Mouse (Mus musculus) liver, adult 2 months (tissue): ENCODE data around the gene Sytl1. TPM values are rescaled to one million over a fixed set of nuclear protein-coding genes. Genes with fewer than 3 reads are reported as not detected.

Experiments
- DNase-seq: peaks from one replicate; pipeline ENCODE4 v3.0.0-alpha.2; 2011; ENCODE audit warnings: low read depth, low spot score; ENCODE audit errors: extremely low read depth
- H3K27ac ChIP-seq: fragments of 200-500 bp; replicated peaks from 2 replicates; pipeline ENCODE4 v1.5.1; 2012; ENCODE audit warnings: low read depth, mild to moderate bottlenecking, control low read depth, inconsistent platforms, low read length; ENCODE audit not compliant: insufficient read depth
- H3K27me3 ChIP-seq: fragments of 200-500 bp; 2 replicates; pipeline ENCODE4 v1.6.1; 2012; ENCODE audit warnings: mild to moderate bottlenecking, moderate library complexity, low read length, inconsistent platforms; ENCODE audit not compliant: control insufficient read depth, insufficient read depth
- H3K36me3 ChIP-seq: fragments of 200-500 bp; 2 replicates; pipeline ENCODE4 v1.6.1; 2012; ENCODE audit warnings: low read length, inconsistent platforms; ENCODE audit not compliant: control insufficient read depth, insufficient read depth
- H3K4me1 ChIP-seq: fragments of 200-500 bp; 2 replicates; pipeline ENCODE4 v1.6.1; 2011; ENCODE audit warnings: low read length; ENCODE audit not compliant: control insufficient read depth, insufficient read depth
- H3K4me3 ChIP-seq: fragments of 200-500 bp; 2 replicates; pipeline ENCODE4 v1.5.1; 2011; ENCODE audit warnings: low read depth, mild to moderate bottlenecking, control low read depth, low read length, moderate library complexity; ENCODE audit not compliant: insufficient read depth
- H3K79me2 ChIP-seq: fragments of 200-500 bp; 2 replicates; pipeline ENCODE4 v1.6.1; 2012; ENCODE audit warnings: inconsistent platforms, mild to moderate bottlenecking, low read length, moderate library complexity; ENCODE audit not compliant: control insufficient read depth, insufficient read depth
- H3K9ac ChIP-seq: fragments of 200-500 bp; 2 replicates; pipeline ENCODE4 v1.6.1; 2012; ENCODE audit warnings: low read depth, mild to moderate bottlenecking, control low read depth, inconsistent platforms, low read length
- CTCF ChIP-seq: fragments of 200-500 bp; IDR thresholded peaks from 2 replicates; pipeline ENCODE4 v1.5.1; 2011; ENCODE audit warnings: low read depth, low read length, control low read depth
- POLR2A ChIP-seq: fragments of 200-500 bp; IDR thresholded peaks from 2 replicates; pipeline ENCODE4 v1.6.1; 2011; ENCODE audit warnings: low read length, control low read depth; ENCODE audit not compliant: insufficient read depth; ENCODE audit errors: extremely low read depth
- whole genome bisulfite sequencing: fragments of 180-500 bp; shearing (Covaris S2); methylation state at CpG from one replicate; pipeline ENCODE4 v1.1.7; 2018; 5-methylcytosine and 5-hydroxymethylcytosine counted together
- polyA plus RNA-seq: library from polyadenylated mRNA; depleted of rRNA; stranded (reverse); fragments of >200 nt; gene quantifications from 2 replicates; pipeline ENCODE4 v1.2.3, GENCODE M21; 2012; rRNA removed
- total RNA-seq: library from RNA; depleted of rRNA; stranded (reverse); fragments of >200 nt; gene quantifications from 2 replicates; pipeline ENCODE4 v1.2.3, GENCODE M21; 2014; rRNA removed

Gene Sytl1
- total and polyA plus RNA-seq, 2 experiments: 2.9 to 4.2 TPM

DNA sequence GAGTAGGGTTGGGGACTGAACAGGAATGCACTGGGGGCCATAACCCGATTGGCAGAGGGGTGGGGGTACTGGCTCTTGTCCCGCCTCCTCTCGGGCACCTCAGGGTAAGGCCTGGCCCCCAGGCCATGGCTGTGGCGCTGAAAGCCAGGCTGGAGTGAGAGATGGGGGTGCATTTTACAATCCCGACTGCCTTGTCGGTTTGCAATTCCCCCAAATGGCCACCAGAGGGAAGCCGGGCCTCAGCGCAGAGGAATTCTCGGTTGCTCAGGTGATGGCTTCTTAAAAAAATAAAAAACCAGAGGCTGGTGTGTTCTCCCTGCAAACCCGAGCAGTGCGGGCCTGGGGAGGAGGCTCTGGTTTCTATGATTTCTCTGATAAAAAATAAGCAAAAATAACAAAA is 53.5 kb downstream of the Sytl1 start:
- Histone ChIP-seq H3K27ac (no peak overlapping the region), H3K4me1 (peaks cover 4% of the 10 kb centered on the region), H3K4me3 (no peak overlapping the region), H3K27me3 (no peaks in the 10 kb centered on the region; the same call in 1 of the 2 replicates), H3K36me3 (no peaks in the 10 kb centered on the region), H3K79me2 (no peaks in the 10 kb centered on the region), H3K9ac (no peak overlapping the region)
- peak; percentile 34 for DNase-seq
- TF ChIP-seq CTCF (peak; percentile 90), POLR2A (no peak)
- 6% methylated on average over 11 of the region's 11 CpGs for WGBS

DNA sequence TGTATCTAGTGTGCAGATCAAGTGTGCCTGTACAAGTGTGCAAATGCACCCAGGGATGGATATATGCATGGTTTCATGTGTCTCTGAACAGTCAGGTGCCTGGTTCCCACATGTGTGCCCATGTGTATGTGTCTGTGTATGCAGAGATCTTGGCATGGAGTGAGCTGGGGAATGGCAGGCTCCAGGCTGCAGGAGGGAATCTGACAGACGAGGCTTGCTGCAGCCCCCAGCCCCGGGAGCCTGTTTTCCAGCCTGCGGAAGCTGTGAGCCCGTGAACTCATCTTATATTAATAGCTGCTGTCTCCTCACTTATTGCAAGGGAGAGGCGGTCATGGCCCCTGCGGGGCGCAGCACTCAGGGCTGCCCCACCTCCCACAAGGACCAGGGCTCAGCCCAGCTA is 58.5 kb downstream of the Sytl1 start:
- Histone ChIP-seq H3K9ac (no peak overlapping the region), H3K4me1 (no peaks in the 10 kb centered on the region), H3K36me3 (no peaks in the 10 kb centered on the region), H3K79me2 (no peaks in the 10 kb centered on the region), H3K27me3 (no peaks in the 10 kb centered on the region), H3K27ac (no peak overlapping the region), H3K4me3 (no peak overlapping the region)
- 76% methylated on average over 7 of the region's 7 CpGs for WGBS
- no peak for DNase-seq
- no peak for TF ChIP-seq POLR2A
- no peak for TF ChIP-seq CTCF

DNA sequence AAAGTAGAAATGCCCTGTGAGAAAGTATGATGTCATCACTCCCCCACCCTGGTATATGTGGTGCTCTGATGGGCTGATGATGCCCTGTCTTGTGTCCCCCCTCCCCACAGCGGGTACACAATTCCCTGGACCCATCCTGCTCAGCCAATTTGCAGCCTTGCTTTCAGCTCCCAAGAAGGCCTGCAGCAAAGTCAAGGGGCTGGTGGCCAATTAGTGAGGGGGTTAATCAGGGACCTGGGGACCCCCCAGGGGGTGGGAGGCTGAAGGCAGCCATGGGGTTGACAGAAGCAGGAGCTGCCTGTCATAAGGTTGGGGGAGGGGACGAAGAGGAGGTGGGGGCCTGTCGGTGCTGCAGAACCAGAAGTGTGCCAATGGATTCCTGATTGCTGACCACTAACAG is 59.3 kb downstream of the Sytl1 start:
- WGBS: 80% methylated on average over 3 of the region's 3 CpGs
- Histone ChIP-seq H3K27ac (no peak overlapping the region), H3K27me3 (no peaks in the 10 kb centered on the region), H3K79me2 (no peaks in the 10 kb centered on the region), H3K4me3 (no peak overlapping the region), H3K36me3 (no peaks in the 10 kb centered on the region), H3K9ac (no peak overlapping the region), H3K4me1 (no peaks in the 10 kb centered on the region)
- no peak for DNase-seq
- TF ChIP-seq CTCF (no peak), POLR2A (no peak)

Other genes with a start within 250 kb of the Sytl1 start
- gene Wasf2, start 132.6 kb downstream of the Sytl1 start, total RNA-seq: 6.0 and 10.7 TPM in 2 replicates
- 12.3 and 17.0 TPM in 2 replicates for gene Wasf2, start 132.6 kb downstream of the Sytl1 start, polyA plus RNA-seq
- gene Cd164l2, start 51.0 kb downstream of the Sytl1 start, total RNA-seq: not detected in 2 replicates
- not detected in 2 replicates for gene Cd164l2, start 51.0 kb downstream of the Sytl1 start, polyA plus RNA-seq
- not detected in 2 replicates for gene Gpr3, start 50.6 kb downstream of the Sytl1 start, total RNA-seq
- 0.07 TPM in 1 of 2 replicates, not detected in the other for gene Gpr3, start 50.6 kb downstream of the Sytl1 start, polyA plus RNA-seq
- gene Map3k6, start 22.3 kb downstream of the Sytl1 start, total RNA-seq: 0.94 and 1.3 TPM in 2 replicates
- 0.76 and 0.80 TPM in 2 replicates for gene Map3k6, start 22.3 kb downstream of the Sytl1 start, polyA plus RNA-seq
- 22.7 and 29.7 TPM in 2 replicates for gene Tmem222, start 14.7 kb upstream of the Sytl1 start, total RNA-seq
- 45.4 and 57.0 TPM in 2 replicates for gene Tmem222, start 14.7 kb upstream of the Sytl1 start, polyA plus RNA-seq
- gene Wdtc1, start 90.4 kb upstream of the Sytl1 start, total RNA-seq: 20.6 and 35.5 TPM in 2 replicates
- gene Wdtc1, start 90.4 kb upstream of the Sytl1 start, polyA plus RNA-seq: 83.3 and 105 TPM in 2 replicates
- gene Slc9a1, start 106.6 kb upstream of the Sytl1 start, total RNA-seq: 1.5 and 2.9 TPM in 2 replicates
- gene Slc9a1, start 106.6 kb upstream of the Sytl1 start, polyA plus RNA-seq: 5.6 and 9.2 TPM in 2 replicates
- gene Tent5b, start 217.0 kb upstream of the Sytl1 start, total RNA-seq: 0.07 and 0.09 TPM in 2 replicates
- 0.06 and 0.16 TPM in 2 replicates for gene Tent5b, start 217.0 kb upstream of the Sytl1 start, polyA plus RNA-seq
- not detected in 2 replicates for gene Trnp1, start 235.4 kb upstream of the Sytl1 start, total RNA-seq
- 0.05 and 0.10 TPM in 2 replicates for gene Trnp1, start 235.4 kb upstream of the Sytl1 start, polyA plus RNA-seq